Mouse (Mus musculus) central nervous system, embryonic 18 days (tissue): Measurements from ENCODE around the gene Zdhhc14. TPM values are rescaled to one million over a fixed set of nuclear protein-coding genes. Genes with fewer than 3 reads are reported as not detected.

Source experiments
- polyA plus RNA-seq: library from polyadenylated mRNA; depleted of rRNA; stranded (reverse); fragments of >200 nt; gene quantifications from 2 replicates; pipeline ENCODE4 v1.2.3, GENCODE M21; 2012; rRNA removed

Zdhhc14 gene
- polyA plus RNA-seq: 5.1 and 5.2 TPM in 2 replicates

GRCm38 (mm10) chr17:5491801-5492745 is at the start of gene Zdhhc14:
Zdhhc14 (plus strand) TSS chr17:5492557.

Other genes starting within 250 kb of the Zdhhc14 start
- 0.49 and 0.72 TPM in 2 replicates for gene Ldhal6b, start 73.8 kb upstream of the Zdhhc14 start, polyA plus RNA-seq
- gene Tmem242, start 52.3 kb upstream of the Zdhhc14 start, polyA plus RNA-seq: 30.2 and 35.7 TPM in 2 replicates